Mouse (Mus musculus) bone marrow macrophage, adult 2 months (primary cell): ENCODE data around the gene Rab3c. TPM values are rescaled to one million over a fixed set of nuclear protein-coding genes. Genes with fewer than 3 reads are reported as not detected.

Experiments
- H3K27ac ChIP-seq: 2 replicates; pipeline ENCODE4 v1.5.1; 2012; ENCODE audit warnings: low read depth, low read length; ENCODE audit not compliant: insufficient read depth
- H3K4me1 ChIP-seq: 2 replicates; pipeline ENCODE4 v1.6.1; 2012; ENCODE audit warnings: low read length; ENCODE audit not compliant: control insufficient read depth, insufficient read depth
- H3K4me3 ChIP-seq: 2 replicates; pipeline ENCODE4 v1.5.1; 2012; ENCODE audit warnings: mild to moderate bottlenecking, low read length, moderate library complexity; ENCODE audit not compliant: insufficient read depth
- CTCF ChIP-seq: IDR thresholded peaks from 2 replicates; pipeline ENCODE4 v1.5.1; 2012; ENCODE audit warnings: low read depth, mild to moderate bottlenecking, low read length, moderate library complexity
- POLR2A ChIP-seq: IDR thresholded peaks from 2 replicates; pipeline ENCODE4 v1.6.1; 2012; ENCODE audit warnings: mild to moderate bottlenecking, low read depth, low read length, borderline replicate concordance
- polyA plus RNA-seq: library from polyadenylated mRNA; stranded (reverse); fragments of >200 nt; gene quantifications from 2 replicates; pipeline ENCODE4 v1.2.4, GENCODE M21; 2012; ENCODE audit not compliant: missing spikeins, insufficient read depth, insufficient read length

Gene Rab3c
- polyA plus RNA-seq, 1 experiment, result not detected

GRCm38 (mm10) chr13:110158588-110159519 is 121.9 kb downstream of the Rab3c start:
- Histone ChIP-seq H3K27ac (no peak overlapping the region), H3K4me3 (no peak overlapping the region), H3K4me1 (no peaks in the 10 kb centered on the region)
- no peak for TF ChIP-seq CTCF
- TF ChIP-seq POLR2A, result no peak

GRCm38 (mm10) chr13:110145545-110145944 is 135.3 kb downstream of the Rab3c start:
- no peak overlapping the region for H3K4me3 ChIP-seq
- TF ChIP-seq POLR2A (no peak), CTCF (no peak)
- no peak overlapping the region for H3K27ac ChIP-seq
- H3K4me1 ChIP-seq, result no peaks in the 10 kb centered on the region

GRCm38 (mm10) chr13:110145019-110145418 is 135.8 kb downstream of the Rab3c start:
- Histone ChIP-seq H3K27ac (no peak overlapping the region), H3K4me1 (no peaks in the 10 kb centered on the region), H3K4me3 (no peak overlapping the region)
- TF ChIP-seq CTCF (no peak), POLR2A (no peak)

- no peak overlapping the region for H3K27ac ChIP-seq
- H3K4me1 ChIP-seq, result no peaks in the 10 kb centered on the region
- TF ChIP-seq POLR2A (no peak), CTCF (no peak)
- H3K4me3 ChIP-seq, result no peak overlapping the region
Observed at GRCm38 (mm10) chr13:110139339-110139738, 141.5 kb downstream of the Rab3c start.

- TF ChIP-seq POLR2A (no peak), CTCF (no peak)
- Histone ChIP-seq H3K4me1 (no peaks in the 10 kb centered on the region), H3K4me3 (no peak overlapping the region)
Observed at GRCm38 (mm10) chr13:110138644-110139043, 142.2 kb downstream of the Rab3c start.

GRCm38 (mm10) chr13:110127613-110128258 is 153.1 kb downstream of the Rab3c start:
- TF ChIP-seq CTCF (no peak), POLR2A (no peak)
- Histone ChIP-seq H3K27ac (no peak overlapping the region), H3K4me3 (no peak overlapping the region), H3K4me1 (no peaks in the 10 kb centered on the region)

More at GRCm38 (mm10) chr13:110138644-110139043, 142.2 kb downstream of the Rab3c start:
- no peak overlapping the region for H3K27ac ChIP-seq

GRCm38 (mm10) chr13:110122825-110123224 is 158.0 kb downstream of the Rab3c start:
- H3K27ac ChIP-seq, result no peak overlapping the region
- TF ChIP-seq CTCF, result no peak
- TF ChIP-seq POLR2A, result no peak
- no peak overlapping the region for H3K4me3 ChIP-seq
- no peaks in the 10 kb centered on the region for H3K4me1 ChIP-seq

GRCm38 (mm10) chr13:110116892-110117291 is 163.9 kb downstream of the Rab3c start:
- TF ChIP-seq POLR2A (no peak), CTCF (no peak)
- Histone ChIP-seq H3K4me1 (no peaks in the 10 kb centered on the region), H3K4me3 (no peak overlapping the region), H3K27ac (no peak overlapping the region)

- no peaks in the 10 kb centered on the region for H3K4me1 ChIP-seq
- H3K27ac ChIP-seq, result no peak overlapping the region
- H3K4me3 ChIP-seq, result no peak overlapping the region
- TF ChIP-seq POLR2A (no peak), CTCF (no peak)
Observed at GRCm38 (mm10) chr13:110116316-110116715, 164.5 kb downstream of the Rab3c start.
